Mouse (Mus musculus): ENCODE data around the gene Adamts18.

The Adamts18 gene

DNA sequence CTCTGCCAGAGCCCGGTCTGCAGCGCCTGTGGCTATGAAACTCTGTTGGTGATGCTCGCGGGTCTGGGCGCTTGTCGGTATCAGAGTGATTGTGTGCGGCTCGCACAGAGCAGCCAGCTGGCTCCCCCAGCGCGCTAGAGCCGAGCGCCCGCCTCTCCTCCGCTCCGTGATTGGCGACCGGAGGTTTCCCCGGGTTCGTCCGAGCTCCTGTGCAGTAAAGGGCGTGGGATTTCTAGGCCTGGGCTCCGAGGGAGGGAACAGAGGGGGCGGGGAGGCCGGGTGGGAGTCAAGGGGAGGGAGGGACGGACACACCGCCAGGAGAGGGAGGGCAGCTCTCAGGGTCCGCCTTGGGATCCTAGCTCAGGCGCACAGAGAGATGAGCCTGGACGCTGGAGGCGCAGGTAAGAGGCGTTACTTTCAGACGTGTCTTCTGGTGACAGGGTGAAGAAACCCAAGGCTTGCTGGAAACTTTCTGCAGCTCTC lies at the start of gene Adamts18:
Gene Adamts18, minus strand, starts transcription at position 86 of the 483 bp plus-strand sequence.
- peak; percentile 5 for DNase-seq (ENCODE audit: low spot score)

DNA sequence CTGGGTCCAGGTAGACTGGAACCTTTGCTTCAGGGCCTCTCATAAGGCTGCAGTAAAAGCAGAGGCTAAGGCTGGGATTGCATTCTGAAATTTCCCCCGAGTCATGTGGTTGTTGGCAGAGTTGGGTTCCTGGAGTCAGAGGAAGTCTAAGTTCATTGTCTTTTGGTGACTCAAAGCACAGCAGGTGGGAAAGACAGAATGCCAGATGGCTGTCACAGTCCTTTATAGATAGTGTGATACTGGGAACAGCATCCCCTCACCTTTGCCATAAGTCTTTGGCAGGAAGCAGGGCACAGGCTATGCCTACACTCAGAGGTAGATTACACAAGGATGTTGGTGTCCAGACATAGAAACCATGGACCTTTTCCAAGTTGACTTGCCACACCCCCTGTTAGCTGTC lies 47.9 kb upstream of the Adamts18 start:
- DNase-seq (ENCODE audit: low spot score): no peak

DNA sequence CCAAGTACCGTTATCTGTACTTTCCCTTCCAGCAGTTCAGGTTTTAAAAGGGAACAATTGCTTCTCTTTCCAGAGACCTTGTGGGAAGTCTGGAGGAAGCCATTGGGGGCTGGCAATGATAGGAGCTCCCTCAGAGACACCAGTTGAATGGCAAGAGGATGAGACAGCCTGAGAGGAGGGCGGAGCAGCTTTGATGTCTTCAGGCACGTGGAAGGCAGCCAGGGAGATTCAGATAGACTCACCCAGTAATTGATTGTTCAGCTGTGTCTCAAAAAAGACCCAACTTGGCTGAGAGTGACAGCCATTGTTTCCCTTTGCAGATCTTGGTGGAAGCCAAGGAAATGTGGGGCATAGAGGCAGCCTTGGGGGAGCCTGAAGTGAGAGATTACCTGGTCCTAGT lies 42.8 kb upstream of the Adamts18 start:
- no peak for DNase-seq (ENCODE audit: low spot score)

DNA sequence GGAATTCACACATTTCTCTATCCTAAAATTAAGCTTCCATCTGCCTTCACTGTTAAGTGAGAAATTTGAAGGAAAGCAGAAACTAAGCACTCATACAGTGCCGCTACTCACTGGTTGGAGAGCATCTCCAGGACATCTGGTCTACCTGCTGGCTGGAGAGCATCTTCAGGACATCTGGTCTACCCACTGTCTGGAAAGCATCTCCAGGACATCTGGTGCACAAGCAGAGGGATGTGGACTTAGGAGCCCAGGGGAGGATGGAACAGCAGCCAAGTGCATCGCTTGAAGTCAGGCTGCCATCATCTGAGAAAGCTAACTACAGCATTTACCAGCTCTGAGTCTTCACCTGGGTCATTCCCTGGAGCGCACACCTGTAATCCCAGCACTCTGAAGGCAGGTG lies 38.0 kb upstream of the Adamts18 start:
- DNase-seq (ENCODE audit: low spot score): no peak

DNA sequence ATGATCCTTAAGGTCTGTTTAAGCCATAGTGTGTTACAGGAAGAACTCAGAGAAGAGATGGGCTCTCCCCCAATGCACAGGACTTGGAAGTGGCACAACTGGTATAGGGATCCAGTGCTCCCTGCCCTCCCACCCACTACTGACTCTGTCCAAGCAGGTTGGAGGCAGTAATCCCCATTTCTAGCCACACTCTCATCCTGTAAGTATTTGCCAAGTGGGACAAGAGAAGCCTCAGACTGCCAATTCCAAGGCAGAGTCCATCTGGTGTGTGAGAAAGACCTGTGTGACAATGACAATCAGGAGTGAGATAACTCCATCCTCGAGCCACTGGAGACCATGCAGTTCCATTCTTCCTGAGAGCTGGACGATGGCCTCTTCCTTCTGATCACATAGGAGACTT lies 36.6 kb upstream of the Adamts18 start:
- DNase-seq (ENCODE audit: low spot score): no peak

DNA sequence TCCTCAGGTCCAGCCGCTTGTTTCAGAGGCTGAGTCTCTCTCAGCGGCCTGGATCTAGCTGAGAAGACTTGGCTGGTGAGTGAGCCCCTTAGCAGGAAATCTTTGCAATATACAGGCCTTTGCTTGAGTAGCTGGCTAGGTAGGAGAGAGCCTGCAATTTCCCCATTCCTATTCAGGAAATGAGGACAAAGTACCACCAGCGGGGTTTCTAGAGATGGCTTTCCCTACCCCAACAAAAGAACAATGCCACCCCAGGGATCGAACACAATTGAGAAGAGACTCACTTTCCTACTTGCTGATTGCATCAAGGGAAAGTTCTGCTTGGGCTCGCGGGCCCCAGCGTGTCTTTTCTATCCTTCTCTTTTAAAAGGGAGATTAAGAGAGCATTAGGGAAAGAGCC lies 35.5 kb upstream of the Adamts18 start:
- DNase-seq (ENCODE audit: low spot score): no peak

DNA sequence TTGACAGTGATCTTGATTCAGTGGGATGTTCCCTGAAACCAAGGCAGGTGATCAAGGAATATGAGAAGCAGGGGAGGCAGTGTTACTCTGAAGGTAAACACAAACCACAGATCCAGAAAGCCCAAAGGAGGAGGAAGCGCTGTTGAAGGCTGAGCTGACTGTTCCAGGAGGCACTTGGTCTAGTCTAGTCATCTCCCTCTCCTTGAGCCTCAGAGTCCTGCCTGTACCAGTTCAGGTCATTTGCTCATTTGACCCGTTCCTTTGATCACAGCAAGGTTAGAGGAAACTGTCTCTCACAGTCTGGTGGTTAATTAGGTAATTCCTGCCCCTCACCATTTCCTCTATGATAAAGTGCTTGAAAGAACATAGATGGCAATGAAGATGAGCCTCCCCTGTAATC lies 34.0 kb upstream of the Adamts18 start:
- no peak for DNase-seq (ENCODE audit: low spot score)

DNA sequence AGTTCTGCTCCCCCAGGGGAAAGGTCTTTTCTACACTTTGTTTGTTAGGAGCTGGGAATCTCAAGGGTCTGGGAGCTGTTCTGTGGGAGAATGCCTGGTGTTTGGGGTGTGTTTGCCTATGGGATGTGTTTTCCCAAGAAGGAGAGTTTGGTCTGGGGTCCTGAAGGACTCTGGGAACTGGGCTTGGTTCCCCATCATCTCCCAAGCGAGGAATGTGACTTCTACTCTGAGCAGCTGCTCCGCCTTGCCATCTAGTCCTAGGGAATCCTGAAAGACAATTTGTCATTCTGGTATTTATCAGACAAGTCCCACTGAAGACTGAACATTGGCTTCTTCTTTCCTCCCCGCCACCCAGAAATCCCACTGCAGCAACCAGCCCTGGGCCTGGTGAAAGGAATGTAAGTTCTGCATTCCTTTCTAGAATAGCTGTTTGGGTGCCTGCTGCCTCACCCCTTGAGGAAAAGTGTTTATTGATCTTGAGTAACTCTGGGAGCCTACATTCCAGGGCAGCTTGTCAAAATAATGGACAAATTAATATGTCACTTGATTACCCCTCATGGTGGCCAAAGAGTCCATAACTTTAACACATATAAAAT lies 30.0 kb upstream of the Adamts18 start:
- no peak for DNase-seq (ENCODE audit: low spot score)

DNA sequence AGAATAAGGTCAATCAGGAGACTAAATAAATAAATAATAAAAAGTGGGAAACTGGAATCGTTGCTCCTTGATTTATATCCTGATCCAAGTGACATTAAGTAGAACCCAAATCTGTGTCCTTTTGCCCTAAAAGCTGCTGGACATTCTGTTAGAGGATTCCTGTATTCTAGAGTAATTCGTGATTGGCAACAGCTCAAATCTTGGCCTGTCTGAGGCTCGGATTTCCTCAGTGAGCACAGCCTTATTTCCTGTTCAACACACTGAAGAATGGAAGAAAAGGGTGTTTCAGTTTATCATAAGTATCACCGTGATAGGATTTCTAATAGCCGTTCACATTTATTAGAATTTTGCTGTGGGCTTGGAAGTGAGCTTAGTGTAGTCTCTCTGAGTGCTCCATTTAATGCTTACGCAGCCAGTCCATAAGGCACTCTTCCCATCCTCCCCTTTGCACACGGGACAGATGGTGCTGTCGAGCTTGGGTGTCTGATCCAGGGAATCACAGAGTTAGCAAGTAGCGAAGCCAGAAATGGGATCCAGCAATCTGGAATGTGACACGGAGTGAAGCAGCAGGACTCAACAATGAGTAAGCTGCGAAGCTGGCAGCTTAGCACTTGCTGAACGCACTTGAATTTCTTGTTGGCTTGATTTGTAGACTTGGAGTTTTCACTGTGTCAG lies 25.0 kb upstream of the Adamts18 start:
- no peak for DNase-seq (ENCODE audit: low spot score)

DNA sequence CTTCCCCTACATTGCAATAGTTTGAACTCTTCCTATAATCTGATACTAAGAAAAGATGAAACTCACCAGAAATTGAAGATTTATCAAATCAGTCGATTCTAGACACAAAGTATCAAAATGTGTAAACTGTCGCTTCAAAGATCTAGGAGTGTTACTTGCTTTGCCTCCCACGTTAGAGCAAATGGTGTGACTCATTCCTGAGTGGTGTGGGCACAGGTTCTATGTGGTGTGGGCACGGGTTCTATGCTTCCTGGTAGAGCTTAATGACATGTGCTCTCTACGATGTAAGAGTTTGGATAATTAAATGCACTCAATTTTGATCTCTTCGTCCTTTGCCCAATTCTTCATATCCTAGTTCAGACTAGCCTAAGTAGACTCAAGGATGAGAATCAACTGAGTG lies 23.9 kb upstream of the Adamts18 start:
- DNase-seq (ENCODE audit: low spot score): no peak

DNA sequence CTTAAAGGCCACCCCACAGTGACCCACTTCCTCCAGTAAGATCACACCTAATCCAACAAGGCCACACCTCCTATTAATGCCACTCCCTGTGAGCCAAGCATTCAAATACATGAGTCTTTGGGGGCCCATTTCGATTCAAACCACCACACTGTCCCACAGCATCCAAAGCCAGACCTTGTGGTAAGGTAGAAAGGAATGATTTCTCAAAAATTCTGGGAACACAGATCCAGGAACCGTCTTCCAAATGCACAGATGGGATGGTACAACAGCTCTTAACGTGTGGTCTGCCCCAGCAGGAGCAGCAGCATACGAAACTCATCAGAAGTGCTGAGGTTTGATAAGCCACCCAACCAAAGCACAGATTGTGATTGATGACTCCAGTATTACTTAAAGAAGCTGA lies 18.0 kb upstream of the Adamts18 start:
- DNase-seq (ENCODE audit: low spot score): no peak

DNA sequence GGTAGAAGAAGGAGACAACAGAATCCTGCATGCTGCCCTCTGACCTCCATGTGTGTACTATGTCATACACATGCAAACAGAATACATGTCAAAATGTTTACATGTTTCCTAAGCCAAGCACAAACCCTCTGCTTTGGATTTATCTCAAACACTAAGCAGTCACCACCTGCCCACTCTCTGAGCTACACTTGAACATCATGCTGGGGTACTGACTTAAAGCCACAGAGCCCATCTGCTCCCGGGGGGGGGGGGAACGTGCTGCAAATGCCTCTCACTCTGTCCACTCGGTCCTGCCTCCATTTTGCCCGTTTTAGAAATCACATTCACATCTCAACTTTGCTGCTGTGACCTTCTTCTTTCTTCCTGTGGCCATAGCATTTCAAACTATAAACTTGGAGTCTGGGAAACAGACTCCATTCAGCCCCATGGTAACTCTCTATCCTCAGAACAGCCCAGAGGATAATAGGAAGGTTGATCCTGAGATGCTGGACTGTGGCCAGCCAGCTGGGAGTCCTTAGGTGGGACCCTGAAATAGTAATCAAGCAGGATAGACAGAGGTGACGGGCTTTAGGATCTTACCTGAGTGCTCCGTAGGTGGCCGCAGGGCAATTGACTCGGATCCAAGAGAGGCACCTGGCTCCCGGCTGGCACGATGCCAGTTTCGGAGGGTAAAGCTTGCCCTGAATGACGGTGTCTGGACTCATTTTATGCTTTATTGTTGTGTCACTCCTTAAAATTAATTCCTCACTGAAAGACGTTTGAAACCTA lies 17.0 kb upstream of the Adamts18 start:
- DNase-seq (ENCODE audit: low spot score): peak; percentile 15

DNA sequence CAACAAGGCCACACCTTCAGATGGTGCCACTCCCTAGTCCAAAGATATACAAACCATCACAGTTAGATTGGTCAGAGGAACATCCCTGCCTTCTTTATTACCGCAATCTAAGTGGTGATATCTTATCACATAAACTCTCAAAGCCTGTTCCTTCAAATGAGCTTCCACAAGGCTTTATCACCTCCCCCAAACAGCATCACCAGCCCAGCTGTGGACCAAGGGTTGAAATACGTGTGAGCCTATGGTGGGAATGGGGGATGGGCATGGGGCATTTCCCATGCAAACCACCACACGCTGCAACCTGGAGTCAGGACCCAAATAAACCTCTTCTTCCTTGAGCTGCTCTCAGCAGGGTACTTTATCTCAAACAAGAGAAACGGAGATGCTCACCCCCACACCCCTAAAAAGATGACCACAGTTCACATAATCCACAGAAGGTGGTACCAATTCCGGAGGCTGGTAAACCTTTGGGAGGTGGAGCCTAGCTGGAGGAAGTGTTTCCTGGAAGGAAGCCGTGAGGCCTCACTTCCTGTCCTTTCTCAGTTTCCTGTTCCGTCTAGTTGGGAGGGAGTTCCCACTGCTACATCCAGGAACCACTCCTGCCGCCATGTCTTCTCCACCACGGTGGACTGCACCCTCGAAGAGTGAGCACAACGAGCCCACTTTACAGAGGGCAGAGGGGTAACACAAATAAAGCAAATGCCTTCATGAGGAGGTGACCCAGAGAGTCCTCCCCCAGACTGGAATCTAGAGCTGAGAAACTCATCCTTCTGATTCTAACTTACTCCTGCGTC lies 11.5 kb upstream of the Adamts18 start:
- no peak for DNase-seq (ENCODE audit: low spot score)

DNA sequence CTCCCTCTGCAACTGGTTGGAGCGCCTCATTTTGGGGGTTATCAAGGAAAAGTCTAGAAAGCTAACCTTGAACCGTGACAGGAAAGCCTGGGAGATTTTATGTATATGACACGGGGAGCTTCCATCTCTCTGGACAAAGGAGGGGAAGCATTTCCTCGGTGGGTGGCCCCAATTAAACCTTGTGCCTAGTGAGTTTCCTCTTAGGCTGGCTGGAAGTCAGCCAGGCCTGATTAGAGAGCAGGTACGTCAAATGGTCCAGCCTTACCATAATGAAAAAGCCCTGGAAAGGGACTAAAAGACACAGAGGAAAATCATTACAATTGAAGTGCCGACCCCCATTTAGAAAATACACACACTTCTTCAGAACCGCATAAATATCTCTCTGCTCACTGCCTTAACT lies 10.3 kb upstream of the Adamts18 start:
- DNase-seq (ENCODE audit: low spot score): no peak

DNA sequence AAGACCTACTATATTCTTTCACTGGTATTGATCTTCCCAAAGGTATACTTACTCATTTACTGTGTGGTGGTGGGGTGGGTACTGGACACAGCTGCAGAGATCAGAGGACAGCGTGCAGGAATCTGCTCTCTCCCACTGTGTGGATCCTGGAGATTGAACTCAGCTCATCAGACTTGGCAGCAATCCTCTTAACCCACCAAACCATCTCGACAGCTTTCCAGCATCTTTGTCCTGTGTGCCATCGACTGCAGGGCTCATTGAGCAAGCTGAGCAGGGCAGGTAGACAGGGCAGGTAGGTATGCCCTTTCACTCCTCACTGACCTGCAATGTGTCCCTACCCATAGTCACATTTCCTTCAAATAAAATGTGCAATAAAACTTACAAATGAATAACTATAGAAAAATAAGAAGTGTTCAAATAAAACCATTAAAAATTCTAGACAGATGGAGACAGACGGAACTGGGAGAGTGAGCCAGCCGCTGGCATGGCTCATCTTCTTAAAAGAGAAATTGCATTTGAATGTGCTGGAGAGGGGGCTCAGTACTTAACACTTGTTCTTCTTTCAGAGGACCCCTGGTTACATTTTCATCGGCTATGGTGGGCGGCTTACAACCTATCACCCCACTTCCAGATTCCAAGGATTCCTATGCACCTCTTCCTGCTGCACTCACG lies 6.2 kb upstream of the Adamts18 start:
- no peak for DNase-seq (ENCODE audit: low spot score)

DNA sequence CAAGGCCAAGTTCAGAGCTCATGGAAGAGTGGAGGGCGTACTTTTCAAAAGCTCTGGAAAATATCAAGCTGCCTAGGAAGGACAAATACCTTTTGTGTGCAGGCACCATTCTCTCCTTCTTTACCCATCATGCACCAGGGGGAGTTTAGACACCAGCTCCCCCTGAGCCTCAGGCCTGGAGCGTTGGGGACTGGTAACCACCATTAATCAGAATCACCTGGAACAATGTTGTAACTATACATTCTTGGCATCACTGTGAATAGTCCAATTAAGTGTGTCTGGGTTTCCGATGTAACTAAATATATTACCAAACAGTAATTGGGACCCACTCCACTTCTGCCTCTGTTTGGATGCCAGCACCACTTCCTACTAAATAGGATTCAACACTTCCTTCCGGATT lies 5.2 kb upstream of the Adamts18 start:
- DNase-seq (ENCODE audit: low spot score): no peak

DNA sequence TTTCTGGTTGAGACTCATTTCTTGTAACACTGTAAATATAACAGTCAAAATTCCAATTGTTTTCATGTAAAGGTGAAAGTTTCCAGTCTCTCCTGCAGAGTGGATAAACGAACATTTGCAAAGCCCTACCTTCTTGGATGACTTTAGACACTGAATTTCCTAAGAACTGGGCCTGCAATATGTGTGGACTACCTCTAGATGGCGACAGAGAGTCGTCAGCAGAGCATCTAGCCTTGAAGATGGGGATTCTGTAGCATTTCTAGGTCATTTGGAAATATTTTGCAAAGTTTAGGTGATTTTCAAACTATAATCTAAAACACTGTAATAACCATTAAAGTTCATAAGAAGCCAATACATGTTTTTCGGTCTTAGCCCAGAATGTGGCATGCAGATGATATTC lies 3.1 kb upstream of the Adamts18 start:
- no peak for DNase-seq (ENCODE audit: low spot score)

DNA sequence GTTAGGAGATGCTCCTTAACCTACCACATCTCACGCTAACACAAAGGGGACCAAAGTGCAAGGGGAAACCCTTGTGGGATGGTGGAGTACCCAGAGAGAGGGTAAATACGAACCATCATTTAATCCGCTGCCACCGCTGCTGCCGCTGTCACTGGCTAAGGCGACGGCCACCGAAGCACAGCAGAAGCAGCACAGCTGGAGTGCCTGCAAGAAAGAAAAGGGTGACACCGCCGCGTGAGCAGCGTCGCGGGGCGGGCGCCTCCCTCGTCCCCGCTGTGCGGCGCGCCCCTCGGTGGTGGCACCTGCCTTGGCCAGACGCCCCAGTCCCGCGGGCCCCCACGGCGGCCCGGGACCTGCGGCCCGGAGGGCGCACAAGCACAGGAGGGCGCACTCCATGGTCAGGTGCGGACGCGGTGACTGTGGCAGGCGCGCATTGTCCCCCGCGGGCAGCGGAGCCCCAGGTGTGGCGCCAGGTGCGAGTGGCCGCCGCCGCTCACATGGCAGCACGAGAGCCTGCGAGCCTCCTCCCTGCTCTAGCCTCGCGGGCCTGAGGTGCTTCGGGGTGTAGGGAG lies 371 bp downstream of the Adamts18 start:
- no peak for DNase-seq (ENCODE audit: low spot score)

DNA sequence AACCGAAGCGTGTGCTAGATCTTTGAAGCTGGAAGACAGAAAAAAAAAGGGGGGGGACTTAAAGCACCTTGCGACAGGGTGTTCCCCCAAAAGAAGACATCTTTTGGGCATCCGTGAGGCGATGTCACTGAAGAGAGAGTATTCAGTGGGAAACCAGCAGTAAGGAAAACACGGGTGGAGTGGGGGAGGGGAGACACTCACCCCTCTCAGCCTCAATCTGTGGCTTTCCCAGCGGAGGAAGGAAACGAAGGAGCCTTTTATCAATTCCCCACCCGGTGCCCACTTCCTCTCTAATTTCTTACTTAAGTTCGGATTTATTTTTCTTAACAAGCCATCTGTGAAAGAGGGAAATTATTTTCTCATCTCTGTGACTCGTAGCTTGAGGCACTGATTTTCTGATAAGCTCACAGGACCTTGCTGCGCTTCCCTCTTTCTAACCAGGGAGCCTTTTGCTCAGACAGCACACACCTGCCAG lies 895 bp downstream of the Adamts18 start:
- no peak for DNase-seq (ENCODE audit: low spot score)

DNA sequence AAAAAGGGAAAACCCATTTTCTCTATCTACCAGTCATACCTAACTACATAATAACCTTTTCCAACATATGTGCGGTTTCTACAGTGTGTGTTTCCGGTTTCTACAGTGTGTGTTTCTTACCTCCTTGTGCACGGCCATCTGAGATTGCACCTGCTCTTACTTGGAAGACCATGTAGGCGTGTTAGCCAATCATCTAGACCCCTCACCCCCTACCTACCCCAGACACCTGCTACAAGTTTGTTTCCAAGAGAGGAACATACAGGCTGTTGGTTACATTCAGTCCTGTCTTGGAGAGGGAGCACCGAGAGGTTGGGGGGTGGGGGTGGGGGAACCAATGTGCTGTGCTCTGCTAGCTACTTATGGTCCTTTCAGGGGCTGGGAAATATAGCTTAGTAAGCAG lies 1.9 kb downstream of the Adamts18 start:
- DNase-seq (ENCODE audit: low spot score): no peak

DNA sequence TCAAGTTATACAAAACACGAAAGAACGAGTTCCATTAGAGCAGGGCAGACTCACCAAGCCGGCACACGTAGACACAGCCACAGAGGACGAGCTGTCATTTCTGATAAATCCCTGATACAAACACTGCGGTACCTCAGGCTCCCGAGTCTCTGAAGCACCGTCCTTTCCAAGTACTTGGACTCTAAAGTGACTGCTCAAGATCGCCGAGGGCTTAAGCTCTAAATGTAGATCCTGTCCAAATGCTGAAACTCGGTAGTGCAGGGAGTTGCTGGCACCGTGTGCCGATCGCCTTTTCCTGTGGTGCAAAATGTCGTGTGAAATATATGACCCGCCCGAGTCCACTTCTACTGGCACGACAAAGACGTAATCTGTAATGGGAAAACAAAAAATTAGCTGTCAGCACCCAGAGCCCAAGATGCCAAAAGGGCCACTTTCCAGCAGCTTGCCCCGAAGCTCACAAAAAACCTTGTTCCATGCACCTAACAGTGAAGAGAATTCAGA lies 3.7 kb downstream of the Adamts18 start:
- no peak for DNase-seq (ENCODE audit: low spot score)
